In genomic region chr15:8815277-8815676, GRCm38 (mm10) we compare ENCODE assay signal across 13 mouse cellular contexts.
DNase-seq lines count a peak whose midpoint lies in the region; ATAC-seq and TF ChIP-seq lines count a peak whose summit lies in the region.
"Had no signal": no experiment of that assay in that cellular context is flagged by ENCODE, and none has a peak within 500 bp of the region (broad histone marks: within the 10 kb centered on the region; RNA-seq: fewer than 3 reads in every experiment).

No protein-coding gene starts in this region.

- ATAC-seq in hindbrain, embryonic 14.5 days (ENCODE audit: low FRiP score), result no peak
- ATAC-seq in midbrain, postnatal 0 days (ENCODE audit: low FRiP score), result peak; percentile 47; the same call in 1 of the 2 replicates
- ATAC-seq in kidney, embryonic 14.5 days (ENCODE audit: low FRiP score, low TSS enrichment), result no peak

- peaks cover 5% of the 10 kb centered on the region; the same call in 1 of the 2 replicates for H3K9me3 ChIP-seq in forebrain, embryonic 10.5 days
- no peaks in the 10 kb centered on the region for H3K9me3 ChIP-seq in hindbrain, embryonic 14.5 days (ENCODE audit: control insufficient read depth, low read length)
- H3K9me3 ChIP-seq in midbrain, postnatal 0 days (ENCODE audit: low read length), result no peaks in the 10 kb centered on the region
- H3K9me3 ChIP-seq in kidney, embryonic 14.5 days (ENCODE audit: control insufficient read depth, low read length), result no peaks in the 10 kb centered on the region
- H3K9me3 ChIP-seq: limb, embryonic 15.5 days; lung, embryonic 15.5 days had no signal

- no peaks in the 10 kb centered on the region for H3K36me3 ChIP-seq in forebrain, embryonic 10.5 days (replicated peaks)
- no peaks in the 10 kb centered on the region for H3K36me3 ChIP-seq in hindbrain, embryonic 14.5 days (replicated peaks; ENCODE audit: control insufficient read depth, insufficient read depth)
- H3K36me3 ChIP-seq in midbrain, postnatal 0 days (ENCODE audit: insufficient read depth, low read length), result no peaks in the 10 kb centered on the region
- no peaks in the 10 kb centered on the region for H3K36me3 ChIP-seq in kidney, embryonic 14.5 days (ENCODE audit: control insufficient read depth, insufficient read depth, low read length)
- H3K36me3 ChIP-seq: limb, embryonic 15.5 days; lung, embryonic 15.5 days had no signal

- H3K4me3 ChIP-seq in layer of hippocampus, adult 2 months, result no peak overlapping the region
- no peak overlapping the region for H3K4me3 ChIP-seq in forebrain, embryonic 10.5 days
- H3K4me3 ChIP-seq in hindbrain, embryonic 14.5 days (replicated peaks; ENCODE audit: low read length), result no peak overlapping the region
- H3K4me3 ChIP-seq in midbrain, postnatal 0 days (ENCODE audit: low read depth, low read length), result no peak overlapping the region
- H3K4me3 ChIP-seq in kidney, embryonic 14.5 days (ENCODE audit: low read length), result no peak overlapping the region
- H3K4me3 ChIP-seq: limb, embryonic 15.5 days; lung, embryonic 15.5 days had no signal

- no peak overlapping the region for H3K4me2 ChIP-seq in hindbrain, embryonic 14.5 days (replicated peaks)
- no peak overlapping the region for H3K4me2 ChIP-seq in midbrain, postnatal 0 days (ENCODE audit: low read depth, low read length, poor library complexity, severe bottlenecking)
- H3K4me2 ChIP-seq in kidney, embryonic 14.5 days (replicated peaks; ENCODE audit: low read depth, low read length), result no peak overlapping the region
- H3K4me2 ChIP-seq: limb, embryonic 15.5 days; lung, embryonic 15.5 days had no signal

- TF ChIP-seq CTCF in layer of hippocampus, adult 2 months (conservative IDR thresholded peaks at IDR 0.05), result no peak
- no peak for TF ChIP-seq CTCF in midbrain, postnatal 0 days (IDR thresholded peaks at IDR 0.05)

- H3K27me3 ChIP-seq in forebrain, embryonic 10.5 days (ENCODE audit: poor library complexity, severe bottlenecking), result no peaks in the 10 kb centered on the region
- no peaks in the 10 kb centered on the region for H3K27me3 ChIP-seq in hindbrain, embryonic 14.5 days (ENCODE audit: control insufficient read depth, insufficient read depth, low read length)
- H3K27me3 ChIP-seq in midbrain, postnatal 0 days (ENCODE audit: insufficient read depth, low read length), result no peaks in the 10 kb centered on the region
- no peaks in the 10 kb centered on the region for H3K27me3 ChIP-seq in kidney, embryonic 14.5 days (ENCODE audit: control insufficient read depth, insufficient read depth, low read length)
- H3K27me3 ChIP-seq: limb, embryonic 15.5 days; lung, embryonic 15.5 days had no signal

- H3K27ac ChIP-seq in layer of hippocampus, adult 2 months, result peak overlapping the region; percentile 90
- peak overlapping the region; percentile 60; the same call in 1 of the 2 replicates for H3K27ac ChIP-seq in forebrain, embryonic 10.5 days
- H3K27ac ChIP-seq in hindbrain, embryonic 14.5 days, result 0 out of 2 replicates have a peak overlapping the region, but pooled peaks have one; percentile 1
- no peak overlapping the region for H3K27ac ChIP-seq in midbrain, postnatal 0 days (ENCODE audit: low read depth, low read length)
- H3K27ac ChIP-seq in kidney, embryonic 14.5 days (ENCODE audit: low read depth, low read length), result no peak overlapping the region
- H3K27ac ChIP-seq: limb, embryonic 15.5 days; lung, embryonic 15.5 days had no signal

- H3K9ac ChIP-seq in hindbrain, embryonic 14.5 days, result no peak overlapping the region
- H3K9ac ChIP-seq in midbrain, postnatal 0 days (replicated peaks; ENCODE audit: low read length, poor library complexity, severe bottlenecking), result no peak overlapping the region
- no peak overlapping the region for H3K9ac ChIP-seq in kidney, embryonic 14.5 days (ENCODE audit: low read depth, low read length)
- H3K9ac ChIP-seq: limb, embryonic 15.5 days; lung, embryonic 15.5 days had no signal

- H3K4me1 ChIP-seq in forebrain, embryonic 10.5 days, result peaks cover 27% of the 10 kb centered on the region
- H3K4me1 ChIP-seq in hindbrain, embryonic 14.5 days (replicated peaks; ENCODE audit: control insufficient read depth, insufficient read depth, low read length), result peaks cover 6% of the 10 kb centered on the region; the same call in 1 of the 2 replicates
- H3K4me1 ChIP-seq in midbrain, postnatal 0 days (ENCODE audit: insufficient read depth, low read length), result peaks cover 3% of the 10 kb centered on the region
- 0 out of 2 replicates have a peak, but pooled peaks cover 3% of the 10 kb centered on the region for H3K4me1 ChIP-seq in kidney, embryonic 14.5 days (ENCODE audit: control insufficient read depth, insufficient read depth, low read length)

- WGBS in forebrain, embryonic 10.5 days, result 22% methylated on average over 6 of the region's 6 CpGs
- 16% methylated on average over 6 of the region's 6 CpGs for WGBS in hindbrain, embryonic 14.5 days
- 15% methylated on average over 6 of the region's 6 CpGs for WGBS in midbrain, postnatal 0 days
- 76% methylated on average over 6 of the region's 6 CpGs for WGBS in kidney, embryonic 14.5 days

- DNase-seq in layer of hippocampus, adult 2 months (ENCODE audit: low spot score in 2 of 2), result peak; percentile 23 to 67
- no peak for DNase-seq in layer of hippocampus, adult 9-10 months (ENCODE audit: low spot score)
- DNase-seq in forebrain, embryonic 10.5 days (ENCODE audit: extremely low spot score, low spot score), result no peak
- peak; percentile 60 for DNase-seq in hindbrain, embryonic 14.5 days (ENCODE audit: low spot score)
- DNase-seq in midbrain, postnatal 0 days (ENCODE audit: low spot score), result peak; percentile 76
- DNase-seq in urinary bladder, postnatal 14 days (ENCODE audit: low spot score), result no peak
- no peak for DNase-seq in kidney, postnatal 36 days
- DNase-seq: heart, adult 18-20 months; heart, postnatal 10 days; kidney, adult 18-20 months had no signal

Comparison
In these comparisons a context has a peak if more than half of its experiments do, and no peak if none do; other contexts are left out.
1. DNase-seq: peak in layer of hippocampus, adult 2 months (2 of 2), hindbrain, embryonic 14.5 days (single experiment) and midbrain, postnatal 0 days (single experiment); none in layer of hippocampus, adult 9-10 months (single experiment), forebrain, embryonic 10.5 days (single experiment), urinary bladder, postnatal 14 days (single experiment) and kidney, postnatal 36 days (0 of 2).
2. H3K27ac ChIP-seq: peak in layer of hippocampus, adult 2 months (single experiment), forebrain, embryonic 10.5 days (single experiment) and hindbrain, embryonic 14.5 days (single experiment); none in midbrain, postnatal 0 days (single experiment) and kidney, embryonic 14.5 days (single experiment).